Mouse (Mus musculus) spleen, adult 2 months (tissue): ENCODE results near the gene Igbp1.

Experiments
- CTCF ChIP-seq: fragments of 200-500 bp; IDR thresholded peaks from 2 replicates; pipeline ENCODE4 v1.5.1; 2011; ENCODE audit warnings: mild to moderate bottlenecking, inconsistent platforms; ENCODE audit not compliant: insufficient read depth, insufficient read length, insufficient replicate concordance; ENCODE audit errors: extremely low read depth
- POLR2A ChIP-seq: fragments of 200-500 bp; IDR thresholded peaks from 2 replicates; pipeline ENCODE4 v1.6.1; 2011; ENCODE audit warnings: low read depth, low read length, inconsistent platforms

DNA sequence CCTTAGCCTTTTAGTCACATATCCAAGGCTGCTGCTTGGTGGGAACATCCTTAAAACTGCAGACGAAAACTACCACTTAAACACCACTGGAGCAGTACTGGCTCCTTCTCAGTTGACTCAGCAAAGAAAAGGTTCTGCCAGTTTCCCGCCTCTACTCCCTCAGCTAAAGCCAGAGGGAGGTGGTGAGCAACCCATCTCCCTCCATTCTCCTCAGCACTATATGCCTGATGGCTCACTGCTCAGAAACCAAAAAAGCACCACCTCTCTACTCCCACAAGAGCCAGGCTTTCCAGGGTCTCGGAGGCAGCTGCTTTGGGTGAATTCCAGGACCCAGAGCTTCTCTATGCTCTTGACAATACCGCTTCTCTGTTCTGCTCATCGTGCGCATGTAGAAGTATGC, 23.5 kb downstream of the Igbp1 start:
- TF ChIP-seq POLR2A (no peak), CTCF (no peak)
